Mouse (Mus musculus) CD8-positive naive resting alpha-beta T cell, adult 2 months (primary cell): Measurements from ENCODE around the gene 9230102O04Rik.

ENCODE experiments used
- DNase-seq, 2 experiments: peaks; one replicate each; pipeline ENCODE4 v3.0.0; 2022; ENCODE audit warnings: low read depth in 2 of 2, low spot score in 2 of 2

9230102O04Rik gene

DNA sequence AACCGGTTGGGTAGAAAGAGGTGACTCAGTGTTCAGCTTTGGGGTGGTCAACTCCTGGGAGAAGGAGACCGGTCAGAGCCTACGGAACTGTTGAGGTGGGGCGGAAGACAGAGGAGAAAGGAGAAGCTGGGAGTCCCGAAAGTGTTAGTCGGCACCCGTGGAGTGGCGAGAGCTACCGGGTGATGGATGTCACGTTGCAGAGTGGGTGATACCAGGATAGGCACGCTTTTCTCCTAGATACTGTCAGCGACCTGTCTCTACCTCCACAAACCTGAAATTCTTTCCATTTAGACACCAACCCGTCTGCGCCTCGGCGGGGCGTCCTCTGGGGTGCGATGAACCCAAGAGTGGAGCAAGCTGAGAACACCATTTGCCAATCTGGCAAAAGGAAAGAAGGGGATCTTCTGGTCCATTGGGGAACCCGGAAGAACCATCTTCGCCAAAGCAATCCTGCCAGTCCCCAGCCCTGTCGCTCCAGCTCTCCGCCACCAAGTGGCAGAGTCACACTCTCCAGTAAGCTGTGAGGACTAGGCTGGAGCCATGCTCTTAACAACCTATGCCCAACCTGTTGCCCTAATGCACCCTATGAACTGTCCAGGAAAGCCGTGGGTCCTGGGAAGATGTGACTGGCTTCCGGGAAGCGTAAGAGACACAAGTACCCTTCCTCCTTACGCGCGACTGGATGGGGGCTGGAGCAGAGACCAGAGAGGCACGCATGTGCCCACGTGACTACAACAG is at the start of gene 9230102O04Rik:
TSS of gene 9230102O04Rik (minus strand) at position 628 of the 738 bp plus-strand sequence.
- no peak for DNase-seq

DNA sequence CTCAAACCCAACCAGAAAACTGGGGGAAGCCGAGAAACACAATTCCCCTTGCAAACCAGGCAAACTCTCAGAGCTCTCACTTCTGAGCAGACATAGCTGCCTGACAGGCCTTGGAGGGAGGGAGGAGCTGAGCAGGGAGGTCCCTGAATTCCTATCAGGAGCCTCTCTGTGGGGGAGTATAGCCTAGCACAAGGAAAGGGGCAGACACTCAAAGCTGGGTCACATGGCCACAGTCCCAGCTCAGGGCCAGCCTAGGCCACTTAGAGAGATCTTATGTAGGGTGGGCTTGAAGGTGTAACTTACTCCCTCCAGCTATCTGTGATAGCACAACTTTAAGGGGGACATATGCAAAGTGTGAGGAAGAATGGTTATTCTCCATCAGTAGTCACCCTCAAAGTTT is 46.6 kb upstream of the 9230102O04Rik start:
- no peak for DNase-seq

DNA sequence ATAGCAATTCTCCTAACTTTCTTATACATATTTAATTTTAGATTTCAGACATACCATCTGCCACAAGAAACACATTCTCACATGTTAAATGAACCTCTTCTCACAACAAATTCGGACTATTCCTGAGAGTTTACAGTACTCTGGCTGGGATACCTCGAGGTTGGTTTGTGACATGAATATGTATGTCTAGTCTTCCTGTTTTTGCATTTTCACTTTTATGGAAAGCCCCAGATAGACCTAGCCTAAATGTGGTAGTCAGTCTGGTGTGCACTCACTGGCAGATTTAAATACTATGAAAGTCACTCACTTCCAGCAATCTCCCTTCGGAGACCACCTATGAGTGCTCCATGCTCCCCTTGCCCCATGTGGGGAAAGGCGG is 37.6 kb upstream of the 9230102O04Rik start:
- DNase-seq = no peak

DNA sequence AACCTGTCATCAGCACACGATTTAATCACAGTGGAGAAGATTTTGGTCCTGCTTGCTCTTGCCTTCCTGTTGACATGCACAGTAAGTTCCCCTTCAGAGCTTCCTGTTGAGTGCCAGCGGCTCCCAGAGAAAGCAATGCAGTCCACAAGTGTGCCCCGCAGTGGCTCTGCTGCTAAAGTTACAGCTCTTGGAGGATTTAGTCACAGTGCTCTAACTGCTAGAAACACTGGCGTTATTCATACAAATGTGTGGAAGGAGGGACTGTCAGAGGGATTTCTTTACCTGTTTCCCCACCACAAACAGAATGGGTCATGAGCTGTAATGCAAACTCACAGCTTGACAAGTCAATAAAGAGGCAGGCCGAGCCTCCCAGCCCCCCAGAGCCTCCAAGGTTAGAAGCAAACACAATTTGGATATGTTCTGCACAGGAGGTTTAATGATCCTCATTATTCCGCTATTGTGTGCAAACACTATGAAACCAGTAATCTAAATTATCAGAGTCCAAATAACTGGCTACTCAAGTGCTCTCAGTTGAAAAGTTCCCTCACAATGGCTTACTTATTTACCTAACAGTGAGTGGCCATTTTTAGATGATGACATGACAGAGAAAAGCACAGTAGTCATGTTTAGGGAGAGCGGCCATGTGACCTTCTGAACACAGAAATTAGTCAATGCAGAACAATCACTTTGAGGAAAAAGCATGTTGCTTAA is 37.0 kb upstream of the 9230102O04Rik start:
- no peak for DNase-seq

DNA sequence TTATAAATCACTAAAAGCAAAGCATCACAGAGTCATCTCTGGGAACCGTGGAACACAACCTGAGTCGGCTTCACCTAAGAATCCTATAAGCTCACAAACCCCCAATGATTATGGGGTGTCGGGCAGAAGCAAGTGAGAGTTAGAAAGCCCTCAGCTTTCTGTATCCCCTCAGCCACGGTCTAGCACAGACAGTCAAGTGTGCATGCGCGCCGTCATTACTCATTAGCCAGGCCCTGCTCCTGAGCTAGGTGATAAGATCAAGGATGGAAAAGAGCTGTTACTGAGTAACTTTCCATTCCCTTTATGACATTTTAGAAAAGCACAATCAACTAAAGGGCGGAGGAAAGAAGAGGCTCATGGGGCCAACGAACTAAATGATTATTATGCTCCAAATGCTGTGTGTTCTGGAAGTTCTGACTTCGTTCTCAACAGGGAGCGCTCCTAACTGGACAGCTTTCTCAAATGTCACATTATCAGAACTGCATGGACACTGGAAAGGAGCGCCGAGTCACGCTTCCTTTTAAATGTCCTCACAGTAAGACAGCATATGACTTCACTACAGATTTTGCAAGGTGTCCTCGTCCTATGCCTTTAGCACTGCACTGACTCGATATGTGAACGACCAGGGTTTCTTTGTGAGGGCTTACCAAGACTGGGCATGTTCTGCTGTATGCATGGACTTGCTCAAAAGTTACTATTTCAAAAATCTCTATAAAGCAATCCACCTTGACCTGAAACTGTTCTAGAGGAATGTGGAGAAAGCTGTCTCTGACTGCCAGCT is 29.5 kb upstream of the 9230102O04Rik start:
- no peak for DNase-seq

DNA sequence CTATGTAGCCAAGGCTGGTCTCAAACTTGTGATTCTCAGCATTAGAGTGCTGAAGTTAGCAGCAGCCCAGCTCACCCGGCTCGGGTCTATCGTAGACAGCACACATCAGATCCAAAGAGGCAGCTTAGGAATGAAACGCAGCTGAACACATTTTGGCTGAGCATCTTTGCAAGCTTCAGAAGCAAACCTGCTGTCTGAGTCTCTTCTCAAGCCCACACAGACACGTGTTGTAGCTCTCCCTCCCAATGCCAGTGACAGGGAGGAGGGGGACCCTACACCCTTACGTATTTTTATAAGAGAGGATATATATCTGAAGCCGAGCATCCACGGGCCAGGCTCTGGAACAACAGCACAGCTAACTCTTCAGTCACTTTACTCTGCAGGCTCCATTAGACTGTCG is 28.3 kb upstream of the 9230102O04Rik start:
- DNase-seq = no peak

DNA sequence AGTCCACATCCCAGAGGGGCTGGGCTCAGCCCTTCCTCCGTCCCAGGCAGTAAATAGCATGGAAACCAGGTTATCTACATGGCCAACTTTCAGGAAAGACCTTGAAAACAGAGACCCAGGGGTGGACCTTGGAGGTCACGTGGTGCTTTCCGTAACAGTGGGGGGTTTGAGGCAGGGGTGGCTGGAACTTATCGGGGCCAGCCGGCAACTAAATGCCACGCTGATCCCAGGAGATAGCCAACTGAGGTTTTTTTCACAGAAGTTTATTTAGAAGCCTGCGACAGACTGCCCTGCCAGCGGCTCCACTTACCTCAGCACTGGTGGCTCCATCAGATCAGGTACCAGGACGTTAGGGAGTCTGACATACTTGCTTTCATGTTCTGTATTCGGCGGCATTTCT is 16.7 kb upstream of the 9230102O04Rik start:
- no peak for DNase-seq

DNA sequence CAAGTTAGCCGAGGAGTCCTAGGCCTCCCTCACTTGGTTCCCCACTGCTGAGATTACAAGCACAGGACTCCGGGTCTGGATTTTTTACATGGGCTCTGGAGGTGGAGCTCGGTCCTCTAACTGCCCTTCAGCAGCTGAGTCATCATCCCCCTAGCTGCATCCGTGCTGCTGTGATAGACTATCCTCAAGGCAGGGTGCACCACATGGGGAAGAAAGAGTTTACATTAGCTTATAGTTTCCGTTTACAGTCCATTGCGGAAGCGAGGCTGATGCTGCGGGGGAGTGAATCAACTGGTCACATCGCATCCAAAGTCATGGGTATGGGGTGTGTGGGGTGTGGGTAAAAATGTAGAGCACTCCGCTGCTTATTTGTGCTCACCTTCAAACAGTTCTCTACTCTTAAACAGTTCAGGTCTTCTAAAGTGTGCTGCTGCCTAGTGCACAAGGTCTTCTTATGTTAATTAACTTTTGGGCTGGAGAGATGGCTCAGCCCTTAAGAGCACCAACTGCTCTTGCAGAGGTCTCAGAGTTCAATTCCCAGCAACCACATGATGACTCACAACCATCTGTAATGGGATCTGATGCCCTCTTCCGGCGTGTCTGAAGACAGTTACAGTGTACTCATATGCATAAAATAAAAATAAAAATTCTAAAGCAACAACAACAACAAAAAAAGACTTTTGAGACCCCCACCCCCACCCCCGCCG is 14.7 kb upstream of the 9230102O04Rik start:
- no peak for DNase-seq

DNA sequence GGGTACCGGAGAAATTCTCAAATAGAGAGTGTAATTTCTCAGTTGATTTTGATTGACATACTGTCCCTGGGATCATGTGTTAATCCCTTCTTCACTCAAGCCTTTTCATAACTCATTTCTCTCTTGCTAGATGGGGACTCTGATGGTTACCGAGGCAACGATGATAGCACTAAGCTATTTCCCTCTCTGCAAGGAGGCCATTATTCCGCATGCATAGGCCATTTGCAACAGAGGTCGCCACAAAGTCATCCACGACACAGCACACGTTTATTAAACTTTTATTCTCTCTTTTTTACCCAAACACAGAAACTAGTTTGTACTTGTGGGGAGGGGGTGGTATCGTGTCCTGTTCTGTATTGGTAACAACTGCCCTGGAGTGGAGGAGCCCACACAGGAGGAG is 8.5 kb upstream of the 9230102O04Rik start:
- no peak for DNase-seq

DNA sequence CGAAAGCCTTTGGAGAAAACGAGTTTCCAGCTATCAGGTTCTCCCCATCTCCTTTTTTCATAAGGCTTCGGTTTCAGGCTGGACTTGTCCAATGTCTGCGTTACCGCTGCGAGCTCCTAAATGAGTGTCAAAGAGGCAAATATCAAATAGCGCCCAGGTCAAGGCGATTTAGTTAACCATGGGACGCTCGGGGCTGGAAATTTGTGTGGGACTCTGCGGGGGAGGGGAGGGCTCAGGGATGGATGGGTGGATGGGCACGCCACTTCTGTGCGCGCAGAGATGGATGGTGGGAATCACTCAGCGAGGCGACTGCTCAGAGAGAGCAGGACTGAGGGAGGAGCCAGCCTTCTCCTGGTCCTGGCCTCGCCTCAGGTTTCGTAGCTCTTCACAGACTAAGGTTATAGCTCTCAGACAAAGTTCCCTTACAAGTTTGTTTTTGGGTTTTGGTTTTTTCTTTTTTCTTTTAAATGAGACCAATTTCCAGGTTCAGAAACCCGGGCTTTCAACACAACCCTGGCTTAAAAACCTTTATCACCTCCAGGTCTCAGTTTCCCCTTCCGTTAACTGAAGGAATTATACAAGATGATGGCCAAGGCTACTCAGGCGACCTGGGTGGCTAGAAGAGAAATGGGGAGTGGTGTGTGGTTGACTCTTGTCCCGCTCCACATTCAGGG is 6.9 kb upstream of the 9230102O04Rik start:
- DNase-seq = no peak

DNA sequence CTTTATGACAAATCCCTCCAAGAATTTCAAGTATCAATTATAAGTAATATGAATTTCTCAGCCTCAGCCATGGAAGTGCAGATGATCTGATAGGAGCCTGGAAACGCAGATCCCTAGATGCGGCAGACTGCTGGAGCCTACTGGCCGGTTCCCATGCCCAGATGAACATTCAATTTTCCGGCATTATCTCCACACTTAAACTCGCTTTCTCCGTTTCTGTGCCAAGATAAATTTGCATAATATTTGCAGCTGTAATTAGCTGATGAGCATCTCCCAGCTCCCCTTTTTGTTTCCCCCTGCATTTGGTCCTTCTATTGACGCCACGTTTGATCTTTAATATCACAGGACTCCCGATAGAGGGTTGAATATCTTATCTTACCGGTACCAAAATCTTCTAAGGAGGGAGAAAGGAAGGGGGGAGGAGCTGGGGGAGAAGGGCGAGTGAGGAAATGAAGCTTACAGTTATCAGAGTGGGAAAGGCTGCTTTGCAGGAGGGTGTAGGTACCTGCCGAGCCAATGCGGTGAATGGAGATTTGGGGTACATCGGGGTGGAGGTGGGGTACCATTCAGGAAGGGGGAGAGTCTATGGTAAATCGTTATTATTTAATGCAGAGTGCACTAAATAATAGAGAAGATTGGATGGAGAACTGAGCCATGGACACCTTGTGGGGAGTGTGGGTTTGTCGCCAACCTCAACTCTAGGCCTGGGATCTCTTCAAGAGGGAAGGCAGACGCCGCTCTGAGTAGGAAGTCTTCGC is 5.7 kb upstream of the 9230102O04Rik start:
- no peak for DNase-seq

DNA sequence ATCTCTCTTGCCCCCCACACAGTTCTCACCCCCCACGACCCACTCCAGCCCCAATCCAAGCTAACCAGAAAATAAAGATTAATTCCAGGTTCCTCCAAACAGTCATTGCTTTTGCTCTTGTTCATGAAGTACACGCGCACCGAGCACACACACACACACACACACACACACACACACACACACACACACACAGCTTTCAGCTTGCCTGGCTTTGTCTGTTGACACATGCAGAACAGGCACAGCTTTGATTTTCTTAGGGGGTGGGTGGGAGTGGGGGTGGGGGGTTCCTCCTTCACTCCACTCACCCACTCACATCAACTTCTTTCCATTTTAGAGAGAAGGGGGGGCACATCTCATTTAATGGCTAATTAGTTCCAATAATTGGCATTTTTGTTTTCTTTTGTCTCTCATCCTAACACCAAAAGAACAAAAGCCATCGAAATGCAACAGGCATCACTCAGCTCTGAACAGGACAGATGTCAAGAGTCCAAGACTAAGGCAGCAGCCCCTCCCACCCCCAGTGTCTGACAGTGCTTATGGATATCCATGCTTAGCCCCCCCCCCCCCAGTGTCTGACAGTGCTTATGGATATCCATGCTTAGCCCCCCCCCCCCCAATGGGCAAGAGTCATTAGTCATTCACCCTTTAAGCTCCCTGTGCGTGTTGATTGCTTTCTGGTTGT is 4.1 kb upstream of the 9230102O04Rik start:
- no peak for DNase-seq

DNA sequence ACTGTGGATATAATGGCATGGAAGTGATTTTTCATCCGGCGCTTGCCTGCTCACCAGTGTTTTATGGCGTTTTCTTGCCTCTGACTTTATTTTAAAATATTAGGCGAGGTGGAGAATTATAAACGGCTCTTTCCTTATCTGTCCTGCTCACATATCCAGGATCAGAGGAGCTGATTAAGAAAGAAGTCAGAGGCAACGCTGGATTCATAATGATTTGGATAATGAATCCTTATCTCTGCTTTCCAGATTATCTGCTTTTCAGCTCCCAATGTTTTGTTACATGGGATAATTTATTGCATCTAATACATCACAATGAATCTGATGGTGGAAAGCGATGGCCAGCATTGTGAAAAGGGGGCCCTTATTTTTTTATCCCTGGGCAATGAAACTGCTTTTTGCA is 3.2 kb upstream of the 9230102O04Rik start:
- no peak for DNase-seq

DNA sequence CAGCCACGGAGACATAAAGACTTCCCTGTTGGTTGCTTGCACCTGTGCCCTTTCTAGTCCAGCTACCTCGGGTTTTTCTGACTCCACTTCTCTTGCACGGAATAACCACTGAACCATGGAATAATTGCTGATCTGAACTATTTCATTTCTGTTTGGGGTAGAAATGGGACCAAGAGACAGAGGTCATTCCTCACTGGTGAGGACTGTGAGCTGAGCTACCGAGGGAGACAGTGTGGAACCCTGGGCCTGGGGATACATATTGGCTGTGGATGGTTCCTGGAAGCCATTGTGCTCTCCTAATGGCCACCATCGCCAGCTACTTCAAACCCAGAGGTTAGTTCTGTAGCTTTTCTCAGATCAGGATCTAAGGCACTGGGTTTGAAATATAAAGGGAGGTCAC is 1.6 kb upstream of the 9230102O04Rik start:
- no peak for DNase-seq

DNA sequence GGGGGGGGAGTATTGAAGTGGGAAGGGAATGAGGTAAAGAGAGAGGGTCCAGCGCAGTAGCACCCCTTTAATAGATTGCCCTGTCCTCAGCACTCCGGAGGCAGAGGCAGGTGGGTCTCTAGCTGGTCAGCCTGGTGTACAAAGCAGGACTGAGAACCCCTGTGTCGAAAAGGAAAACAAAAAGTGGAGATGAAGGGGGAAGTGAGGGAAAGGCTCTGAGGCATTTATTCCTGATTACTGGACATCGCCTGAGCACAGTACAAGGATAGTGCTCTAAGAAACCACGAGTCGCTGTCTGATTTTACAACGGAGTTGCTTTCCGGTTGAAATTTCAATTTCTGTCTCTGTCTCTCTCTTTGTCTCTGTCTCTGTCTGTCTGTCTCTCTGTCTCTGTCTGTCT is 911 bp upstream of the 9230102O04Rik start:
- no peak for DNase-seq

DNA sequence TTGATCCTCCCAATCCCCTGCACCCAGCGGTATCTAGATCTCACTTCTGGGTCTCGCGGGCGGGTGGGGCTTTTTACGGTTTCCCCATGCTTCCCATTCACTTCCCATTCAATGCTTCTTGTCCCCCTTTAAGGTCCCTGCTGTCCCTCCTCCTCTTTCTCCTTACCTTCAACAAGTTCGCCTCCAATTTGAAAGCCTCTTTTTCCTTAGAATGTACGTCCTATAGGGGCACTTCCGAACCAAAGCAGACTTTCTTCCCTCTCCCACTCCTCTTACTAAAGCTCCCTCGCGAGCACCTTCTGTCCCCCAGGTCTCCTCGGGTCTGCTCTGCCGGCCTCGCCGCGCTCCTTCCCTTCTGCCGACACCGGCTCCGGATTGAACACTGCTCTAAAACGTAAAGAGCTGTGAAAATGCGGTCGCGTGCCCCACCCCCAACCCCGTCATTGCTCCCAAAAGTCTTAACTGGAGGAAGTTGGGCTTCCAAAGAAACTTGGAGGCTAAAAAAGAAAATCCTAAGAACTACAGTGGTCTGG is 377 bp upstream of the 9230102O04Rik start, which contains the start of gene Gata3:
TSS of gene Gata3 (minus strand) at position 384 of the 533 bp plus-strand sequence.
- no peak for DNase-seq

DNA sequence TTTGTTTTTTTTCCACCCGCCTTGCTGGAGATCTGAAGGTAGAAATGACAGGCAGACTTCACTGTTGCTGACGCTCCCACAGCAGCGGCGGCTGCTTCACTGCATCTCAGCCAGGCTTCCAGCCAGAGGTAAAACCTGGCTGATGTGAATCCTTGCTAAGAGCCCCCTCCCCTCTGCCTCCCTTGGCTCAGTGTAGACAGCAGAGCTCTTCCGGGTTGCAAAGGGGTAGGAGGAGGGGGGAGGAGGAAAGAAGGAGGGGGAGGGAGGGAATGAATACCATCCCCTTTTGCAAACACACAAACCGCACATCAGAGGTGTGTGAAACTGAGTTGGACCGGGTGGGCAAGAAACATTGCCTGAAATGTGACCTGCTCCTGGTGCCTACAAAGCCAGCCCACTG is 1.7 kb downstream of the 9230102O04Rik start:
- no peak for DNase-seq

DNA sequence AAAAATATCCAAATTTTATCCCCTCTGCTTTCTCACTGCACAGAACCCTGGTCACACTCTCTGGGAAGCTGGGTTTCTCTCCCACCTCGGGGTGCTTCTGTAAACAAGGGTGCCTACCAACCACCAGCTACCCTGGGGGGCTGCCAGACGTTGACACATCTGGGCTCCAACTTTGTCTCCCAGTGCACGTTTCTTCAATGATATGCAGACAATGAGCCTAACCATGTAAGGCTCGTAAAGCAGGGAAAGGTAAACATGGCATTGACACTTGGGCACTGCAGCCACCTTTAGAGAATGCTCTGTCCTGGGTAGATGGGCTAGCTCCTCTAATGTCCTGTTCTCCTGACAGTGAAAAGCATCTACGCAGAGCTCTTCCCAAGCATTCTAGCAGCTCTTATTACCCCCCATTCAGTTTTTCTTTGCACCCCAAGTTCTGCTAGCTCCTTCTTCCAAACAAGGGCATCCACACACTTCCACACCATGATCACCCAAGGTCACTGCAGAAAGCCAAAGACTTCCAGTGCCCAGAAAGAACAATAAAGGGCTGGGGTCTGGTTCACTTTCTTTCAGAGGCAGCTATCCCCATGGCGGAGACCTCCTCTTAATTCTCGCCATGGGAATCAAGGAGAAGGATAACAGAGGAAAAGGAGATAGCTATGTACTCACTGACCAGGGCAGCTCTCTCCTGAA is 2.3 kb downstream of the 9230102O04Rik start:
- no peak for DNase-seq

DNA sequence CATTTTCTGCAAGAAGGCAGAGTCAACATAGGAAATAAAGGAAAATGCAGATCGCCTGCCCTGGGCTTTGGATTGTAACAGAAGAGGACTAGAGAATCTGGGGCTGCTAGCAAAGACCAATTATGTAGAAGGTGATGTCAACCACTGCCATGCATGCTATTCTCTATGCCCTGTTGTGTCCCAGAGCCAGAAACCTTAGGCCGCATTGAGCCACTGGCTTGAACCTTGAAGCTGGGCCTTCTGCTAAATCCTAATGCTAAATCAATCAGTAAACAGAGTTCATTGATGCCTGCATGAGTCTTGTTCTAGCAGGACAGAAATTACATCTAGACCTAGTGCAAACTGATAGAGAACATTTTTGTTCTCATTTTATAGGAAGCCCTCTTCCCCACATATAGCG is 3.3 kb downstream of the 9230102O04Rik start:
- no peak for DNase-seq
